Mouse (Mus musculus) thymus, adult 18-20 months (tissue): Measurements from ENCODE around the gene Fgf7.

Experiments
- DNase-seq, 2 experiments: peaks; one replicate each; pipeline ENCODE4 v3.0.0; 2022; ENCODE audit warnings: mixed read lengths in 2 of 2

Gene Fgf7

DNA sequence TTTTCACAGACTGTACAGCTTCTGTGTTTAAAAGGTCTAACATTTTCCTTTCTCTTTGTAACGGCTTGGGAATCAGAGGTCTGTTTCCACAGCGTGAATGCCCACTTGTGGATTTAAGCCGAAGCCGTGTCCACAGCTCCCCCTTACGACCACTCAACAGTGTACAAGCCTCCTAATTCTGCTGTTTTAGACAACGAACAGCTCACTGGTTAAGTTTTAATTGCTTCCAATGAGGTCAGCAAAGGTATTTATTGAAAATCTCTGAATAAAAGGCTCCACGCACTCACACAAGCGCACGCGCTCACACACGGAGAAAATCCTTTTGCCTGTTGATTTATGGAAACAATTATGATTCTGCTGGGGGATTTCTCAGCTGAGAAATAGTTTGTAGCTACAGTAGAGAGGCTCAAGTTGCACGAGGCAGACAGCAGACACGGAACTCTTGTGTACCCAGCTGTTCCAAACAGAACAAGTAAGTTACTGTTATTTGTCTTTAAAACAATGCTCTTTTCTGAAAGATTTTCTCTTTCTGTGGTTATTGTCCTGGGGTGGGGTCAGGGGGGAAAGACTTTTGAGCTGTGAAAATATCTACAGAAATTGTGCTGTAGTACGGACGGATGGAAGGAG lies at the start of gene Fgf7:
Fgf7 (plus strand) TSS at position 280 of the 627 bp plus-strand sequence.
- no peak for DNase-seq

GRCm38 (mm10) chr2:126002291-126002690 lies 32.2 kb upstream of the Fgf7 start:
- DNase-seq = no peak

DNA sequence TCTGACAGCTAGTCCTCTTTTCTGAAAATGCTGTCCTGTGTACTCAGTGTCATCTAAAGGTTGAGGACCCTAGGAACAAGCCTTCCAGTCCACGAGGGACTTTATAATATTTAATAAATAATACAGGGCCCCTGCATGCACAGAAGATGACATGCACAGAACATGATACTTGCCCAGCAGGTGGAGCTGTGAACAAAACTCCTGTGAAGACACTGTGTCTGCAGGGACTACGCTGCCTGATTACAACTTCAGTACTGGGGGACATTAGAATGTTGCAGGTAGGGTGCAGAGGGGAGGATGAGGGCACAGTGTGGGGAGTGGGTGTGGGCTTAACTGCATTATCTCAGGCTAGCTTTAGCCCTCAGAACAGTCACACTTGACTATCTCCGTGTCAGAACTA lies 28.4 kb upstream of the Fgf7 start:
- no peak for DNase-seq

DNA sequence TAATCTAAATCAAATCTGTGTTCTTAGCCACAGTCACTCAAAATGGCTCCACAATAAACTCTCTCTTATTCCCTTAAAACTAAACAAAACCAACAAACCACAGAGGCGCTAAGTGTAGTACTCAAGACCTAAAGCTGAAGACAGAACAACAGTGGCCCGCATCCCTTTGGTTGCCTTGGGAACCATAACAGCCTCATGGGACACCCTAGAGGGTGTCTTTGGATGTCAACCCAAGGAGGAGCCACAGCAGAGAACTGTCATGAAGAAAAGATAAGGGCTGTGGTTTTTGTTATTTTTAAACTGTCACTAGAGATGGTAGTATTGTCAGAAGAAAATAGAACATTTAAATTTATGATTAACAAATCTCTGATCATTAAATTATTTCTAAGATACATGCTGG lies 27.7 kb upstream of the Fgf7 start:
- no peak for DNase-seq

DNA sequence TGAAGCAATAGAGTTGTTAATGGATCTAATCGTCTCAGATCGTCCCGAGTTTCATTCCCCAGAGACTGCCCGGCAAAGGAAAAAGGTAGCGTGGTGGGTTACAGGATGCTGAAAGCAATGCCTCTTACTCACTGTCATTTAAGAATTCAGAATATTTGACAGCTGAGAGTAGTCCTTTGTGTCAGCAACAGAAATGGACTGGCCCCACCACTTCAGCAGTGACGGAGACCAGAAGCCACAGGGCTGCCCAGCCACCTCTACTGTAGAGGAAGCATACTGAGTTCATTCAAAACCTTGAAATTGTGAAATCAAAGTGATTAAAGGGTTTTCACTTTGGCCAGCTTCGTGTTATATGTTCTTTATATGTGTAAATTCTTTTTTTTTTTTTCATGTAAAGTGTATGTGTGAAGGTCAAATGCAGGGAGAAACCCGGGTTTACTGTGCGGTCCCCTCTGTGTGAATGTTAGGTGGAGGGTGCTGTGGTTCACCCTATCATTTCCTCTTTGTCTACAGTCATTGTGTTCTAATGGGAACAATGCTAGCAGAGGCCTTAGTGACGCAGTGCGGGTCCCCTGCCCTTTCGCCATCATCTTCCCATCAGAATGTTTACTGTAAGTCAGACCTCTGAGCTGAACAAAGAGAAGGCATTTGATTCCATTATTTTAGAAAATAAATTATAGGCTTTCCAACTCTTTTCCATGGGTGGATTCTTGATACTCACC lies 19.3 kb upstream of the Fgf7 start:
- DNase-seq = no peak

GRCm38 (mm10) chr2:126015763-126016473 lies 18.5 kb upstream of the Fgf7 start:
- no peak for DNase-seq

DNA sequence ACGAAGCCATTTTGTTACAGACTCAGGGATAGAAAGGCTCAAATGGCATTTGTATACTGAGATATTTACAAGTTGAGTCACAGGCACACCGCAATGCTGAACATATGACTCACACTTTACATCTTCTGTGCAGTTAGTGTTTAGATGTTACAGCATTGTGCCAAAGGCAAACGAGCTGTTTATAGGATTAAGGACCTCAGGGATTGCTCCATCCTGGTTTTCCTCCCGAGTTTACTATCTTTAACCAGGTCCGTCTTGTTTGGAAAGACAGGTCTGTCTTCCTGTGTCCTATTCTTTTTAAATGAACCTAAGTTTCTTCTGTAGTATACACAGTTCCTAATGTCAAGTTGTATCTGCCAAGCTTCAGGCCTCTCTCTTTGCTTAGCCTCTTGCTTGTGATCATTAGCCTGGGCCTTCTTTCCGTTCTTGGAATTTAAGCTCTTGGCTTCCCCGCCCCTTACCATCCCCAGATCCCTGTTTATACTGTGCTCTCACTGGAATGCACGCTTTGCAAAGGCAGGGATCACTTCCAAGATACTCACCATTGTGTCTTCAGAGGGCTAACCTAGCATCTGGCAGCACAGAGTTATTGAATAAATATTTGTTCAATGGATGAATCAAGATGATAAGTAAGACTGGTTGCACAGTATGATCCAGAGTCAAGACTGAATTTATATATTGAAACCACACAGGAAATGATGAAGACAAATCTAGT lies 3.1 kb upstream of the Fgf7 start:
- DNase-seq = no peak

GRCm38 (mm10) chr2:126033114-126033972 lies 1.1 kb upstream of the Fgf7 start:
- DNase-seq = no peak

DNA sequence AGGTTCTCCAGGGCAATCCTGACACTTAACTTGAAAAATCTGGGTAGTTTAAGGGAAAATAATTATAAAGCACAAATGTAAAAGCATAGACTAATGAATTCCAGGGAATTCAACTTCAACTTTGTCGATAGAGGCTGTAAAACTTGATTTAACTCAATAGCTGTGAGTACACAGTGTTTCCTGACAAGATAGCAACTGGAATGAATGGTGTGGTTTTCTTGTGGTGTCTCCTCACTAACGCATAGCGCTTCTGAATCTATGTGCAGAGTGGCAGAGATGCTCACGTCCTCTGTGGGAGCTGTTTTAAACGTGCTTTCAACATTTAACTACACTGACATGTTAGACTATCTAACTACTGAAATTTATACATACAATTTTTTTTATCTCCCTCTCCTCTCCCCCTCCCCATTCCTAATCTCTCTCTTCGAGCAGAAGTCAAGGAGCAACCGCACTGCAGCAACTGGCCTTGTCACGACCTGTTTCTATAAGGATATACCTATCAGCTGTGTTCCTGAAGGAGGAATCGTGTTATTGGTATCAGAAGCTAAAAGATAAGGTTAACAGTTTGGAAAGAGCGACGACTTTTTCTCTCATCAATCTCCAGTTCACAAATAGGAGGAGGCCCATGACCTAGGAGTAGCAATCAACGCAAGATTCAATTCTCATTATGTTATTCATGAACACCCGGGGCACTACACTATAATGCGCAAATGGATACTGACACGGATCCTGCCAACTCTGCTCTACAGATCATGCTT lies 734 bp downstream of the Fgf7 start:
- no peak for DNase-seq

DNA sequence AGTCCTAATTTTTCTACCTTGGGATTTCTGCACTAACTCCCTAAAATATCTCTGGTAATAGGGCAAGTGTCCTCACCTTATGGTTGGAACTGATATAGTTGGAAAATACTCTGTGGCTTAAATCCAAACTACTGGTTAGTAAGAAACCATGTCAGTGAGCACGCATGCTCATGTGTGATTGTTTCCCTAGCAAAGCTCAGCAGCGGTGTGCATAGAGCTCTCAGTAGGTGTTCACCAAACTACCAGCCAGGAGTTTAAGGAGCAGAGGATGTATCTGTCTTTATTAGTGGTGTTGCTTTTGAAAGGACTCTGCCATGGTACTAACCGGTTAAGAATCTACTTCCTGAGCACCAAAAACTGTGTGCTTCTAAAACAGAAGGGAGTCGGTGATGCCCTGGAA lies 1.7 kb downstream of the Fgf7 start:
- no peak for DNase-seq

GRCm38 (mm10) chr2:126038221-126039000 lies 4.0 kb downstream of the Fgf7 start:
- no peak for DNase-seq

DNA sequence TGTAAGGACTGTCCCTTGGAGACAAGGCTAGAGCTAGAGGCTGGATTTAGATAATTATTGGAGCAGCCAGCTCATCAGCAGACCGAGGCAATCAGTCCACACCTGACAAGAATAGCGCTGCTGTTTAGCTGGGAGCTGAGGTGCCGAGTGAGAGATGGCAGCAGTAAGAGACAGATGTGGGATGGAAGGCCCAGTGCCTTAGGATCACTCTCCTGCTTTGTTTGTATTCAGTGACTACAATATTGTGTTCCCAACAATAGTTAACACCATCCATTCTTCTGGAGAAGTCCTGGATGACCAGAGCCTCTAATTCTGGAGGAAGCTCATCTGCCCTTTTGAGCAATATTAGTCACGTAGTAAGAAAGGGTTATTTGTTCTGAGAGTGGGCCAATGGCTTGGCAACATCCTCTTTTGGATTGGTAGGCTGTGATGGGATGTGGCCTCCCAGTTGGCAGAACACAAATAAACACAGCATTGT lies 5.0 kb downstream of the Fgf7 start:
- no peak for DNase-seq

DNA sequence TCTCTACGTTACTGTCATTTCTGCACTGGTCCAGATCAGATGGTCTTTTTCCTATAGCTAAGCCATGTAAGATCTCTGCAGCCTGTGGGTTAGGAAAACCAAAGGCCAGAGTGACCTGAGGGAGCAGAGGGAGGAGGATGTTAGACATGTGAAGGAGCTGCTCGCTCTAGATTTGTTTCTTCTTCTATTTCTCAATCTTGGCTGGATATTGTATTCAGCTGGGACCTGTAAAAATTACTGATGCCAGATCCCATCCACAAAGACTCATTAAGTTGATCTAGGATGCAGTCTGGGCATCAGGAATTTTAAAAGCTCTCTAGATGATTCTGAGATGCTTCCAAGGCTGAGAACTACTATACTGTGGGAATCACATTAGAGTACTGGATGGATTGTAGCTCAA lies 6.2 kb downstream of the Fgf7 start:
- DNase-seq = no peak

GRCm38 (mm10) chr2:126041237-126041636 lies 6.8 kb downstream of the Fgf7 start:
- no peak for DNase-seq

- DNase-seq = no peak
Measured at GRCm38 (mm10) chr2:126042674-126043073, 8.2 kb downstream of the Fgf7 start.

GRCm38 (mm10) chr2:126045621-126046020 lies 11.2 kb downstream of the Fgf7 start:
- DNase-seq = no peak

DNA sequence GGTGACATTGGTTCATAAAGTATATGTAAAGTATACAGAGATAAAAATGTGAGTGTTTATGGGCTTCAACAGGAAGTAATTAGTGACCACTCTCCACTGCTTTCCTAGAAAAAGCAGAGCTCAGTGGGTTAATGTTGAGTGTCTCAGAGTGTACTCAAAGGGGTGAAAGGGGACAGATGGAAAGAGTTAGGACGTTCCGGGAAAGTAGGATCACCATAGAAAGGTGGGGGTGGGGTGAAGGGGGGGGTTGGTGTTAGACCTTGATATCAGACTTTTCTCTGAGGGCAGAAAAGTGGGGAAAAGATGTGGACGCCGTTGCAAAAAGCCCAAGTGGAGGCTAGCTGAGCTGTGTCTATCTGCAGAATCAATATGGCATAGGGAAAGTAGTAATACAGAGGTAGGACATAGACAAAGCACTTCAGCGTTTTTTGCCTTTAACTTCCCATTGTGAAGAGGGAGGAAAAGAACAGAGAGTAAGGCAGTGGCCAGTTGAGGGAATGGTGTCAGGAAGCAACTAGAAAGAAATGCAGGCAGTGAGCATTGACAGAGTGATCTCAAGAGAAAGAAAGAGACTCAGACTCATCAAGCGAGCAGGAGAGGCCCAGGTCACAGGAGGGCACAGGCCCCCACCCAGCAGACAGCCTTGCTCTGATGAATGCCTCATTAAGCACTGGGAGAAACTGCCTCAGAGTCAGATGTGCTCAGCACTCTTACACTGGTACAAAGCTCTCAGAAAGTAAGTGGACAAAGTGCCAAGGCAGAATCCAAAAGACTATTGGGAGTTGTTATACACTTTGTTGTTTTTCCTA lies 18.5 kb downstream of the Fgf7 start:
- no peak for DNase-seq

DNA sequence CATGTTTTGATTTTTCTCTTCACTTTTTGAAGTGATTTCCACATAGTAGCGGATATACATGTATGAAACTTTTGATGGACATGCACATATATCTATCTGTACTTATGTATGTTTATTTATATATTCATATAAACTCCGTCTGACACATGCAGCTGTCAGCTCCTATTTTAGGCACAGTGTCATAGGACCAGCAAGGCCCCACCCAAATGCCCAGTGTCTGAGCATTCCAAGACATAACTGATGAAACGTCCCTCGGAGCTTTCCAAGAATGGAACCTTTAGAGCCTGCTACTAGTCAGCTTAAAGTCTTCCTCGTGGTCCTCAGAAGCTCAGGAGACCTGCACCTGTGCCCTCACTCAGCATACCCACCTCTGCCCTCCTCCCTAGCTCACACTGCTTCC lies 19.2 kb downstream of the Fgf7 start:
- DNase-seq = no peak

- no peak for DNase-seq
Measured at GRCm38 (mm10) chr2:126060595-126060994, 26.1 kb downstream of the Fgf7 start.
